Mouse (Mus musculus) T-helper 1 cell (primary cell): ENCODE results near the gene Gm21190.
"Not testable (repeated sequence)": the region's sequence is repeated elsewhere in the genome, so short reads cannot be mapped to it uniquely, and the experiment has no call there.

Source experiments
- in situ Hi-C: fragments of 300-600 bp; cut with MboI, MseI; formaldehyde crosslinking; loops from one replicate; pipeline ENCODE4 v1.15.1; 2025; ENCODE audit warnings: high pct_unique_total_duplicates

Gene Gm21190

DNA sequence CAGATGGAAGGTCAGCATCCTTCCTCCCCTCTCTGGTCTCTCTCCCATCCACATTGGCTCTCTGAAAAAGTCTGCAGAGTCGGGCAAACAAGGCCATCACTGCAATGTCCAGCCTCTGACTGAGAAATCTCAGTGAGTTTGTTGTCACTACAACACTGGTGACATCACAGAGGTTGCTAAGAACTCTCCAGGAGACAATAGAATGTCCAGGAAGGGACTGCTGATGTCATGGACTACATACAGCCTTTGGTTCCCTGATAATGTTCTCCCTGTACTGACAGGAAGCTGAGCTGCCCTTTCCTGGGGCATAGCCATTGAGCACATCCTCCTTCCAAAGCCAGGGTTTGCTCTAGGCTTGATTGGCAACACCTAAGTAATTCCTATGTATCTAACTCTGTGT lies at the start of gene Gm21190:
Gene Gm21190, minus strand, starts transcription at position 101 of the 400 bp plus-strand sequence.
- in situ Hi-C loops = loop anchor here (5.0 kb wide), 1 partner anchor 52 kb away; the partner anchor contains the start of gene Gm21149

DNA sequence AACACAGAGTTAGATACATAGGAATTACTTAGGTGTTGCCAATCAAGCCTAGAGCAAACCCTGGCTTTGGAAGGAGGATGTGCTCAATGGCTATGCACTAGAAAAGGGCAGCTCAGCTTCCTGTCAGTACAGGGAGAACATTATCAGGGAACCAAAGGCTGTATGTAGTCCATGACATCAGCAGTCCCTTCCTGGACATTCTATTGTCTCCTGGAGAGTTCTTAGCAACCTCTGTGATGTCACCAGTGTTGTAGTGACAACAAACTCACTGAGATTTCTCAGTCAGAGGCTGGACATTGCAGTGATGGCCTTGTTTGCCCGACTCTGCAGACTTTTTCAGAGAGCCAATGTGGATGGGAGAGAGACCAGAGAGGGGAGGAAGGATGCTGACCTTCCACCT lies 48.0 kb upstream of the Gm21190 start, which contains the start of gene Gm21083:
Gene Gm21083, plus strand, starts transcription at position 301 of the 400 bp plus-strand sequence.
- in situ Hi-C loops = not testable (repeated sequence)

DNA sequence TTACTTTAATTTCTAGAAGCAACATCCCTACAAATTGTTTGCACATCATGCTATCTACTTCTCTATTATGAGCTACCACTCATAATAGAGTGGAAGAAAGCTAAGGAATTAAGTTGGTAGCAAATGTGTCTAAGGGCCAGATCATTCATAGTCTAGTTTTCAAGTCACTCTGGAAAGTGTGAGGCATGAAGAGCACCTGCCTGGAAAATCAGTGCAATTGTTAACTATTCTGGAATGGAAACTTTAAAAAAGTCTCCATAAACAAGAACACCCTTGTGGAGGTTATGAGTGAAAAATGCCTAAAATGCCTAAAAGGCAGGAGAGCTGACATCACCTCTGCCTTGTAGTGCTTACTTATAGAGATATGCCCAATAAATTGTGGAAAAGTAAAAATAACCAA lies 44.7 kb upstream of the Gm21190 start:
- in situ Hi-C loops = not testable (repeated sequence)

DNA sequence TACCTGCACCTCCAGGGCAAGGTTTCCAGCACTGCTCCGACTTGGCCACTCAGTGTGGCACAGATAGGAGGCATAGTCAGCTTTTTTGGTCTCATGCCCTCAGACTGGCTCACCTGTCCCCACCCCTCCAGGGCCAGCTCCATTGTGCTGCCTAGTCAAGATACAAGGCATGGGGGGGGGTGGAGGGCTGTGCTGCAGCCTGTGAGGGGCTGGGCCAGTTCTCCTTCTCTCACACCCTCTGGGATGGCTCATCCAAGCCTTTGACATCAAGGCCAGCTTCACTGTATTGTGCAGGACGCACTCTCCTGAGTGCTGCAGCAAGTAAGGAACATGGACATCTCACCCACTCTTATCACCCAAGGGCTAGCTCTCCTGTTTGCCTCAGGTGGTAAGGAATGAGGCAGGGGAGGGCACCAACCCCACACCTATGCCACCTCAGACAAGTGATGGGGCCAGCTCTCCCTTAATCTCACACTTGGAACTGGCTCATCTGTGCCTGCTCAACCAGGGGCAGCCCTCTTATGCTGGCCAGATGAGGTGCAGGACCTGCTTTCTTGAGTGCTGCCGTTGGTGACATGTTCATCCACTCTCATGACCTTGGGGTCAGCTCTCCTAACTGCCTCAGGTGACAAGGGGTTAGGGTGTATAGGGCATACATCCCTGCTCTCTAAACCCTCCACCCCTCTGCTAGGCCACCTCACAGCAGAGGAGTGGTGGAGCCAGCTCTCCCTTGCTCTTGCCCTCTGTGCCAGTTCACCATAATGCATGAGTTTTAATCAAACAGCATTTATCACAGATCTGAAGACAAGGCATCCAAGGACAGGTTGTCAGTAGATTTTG lies 32.6 kb upstream of the Gm21190 start:
- in situ Hi-C loops = not testable (repeated sequence)

DNA sequence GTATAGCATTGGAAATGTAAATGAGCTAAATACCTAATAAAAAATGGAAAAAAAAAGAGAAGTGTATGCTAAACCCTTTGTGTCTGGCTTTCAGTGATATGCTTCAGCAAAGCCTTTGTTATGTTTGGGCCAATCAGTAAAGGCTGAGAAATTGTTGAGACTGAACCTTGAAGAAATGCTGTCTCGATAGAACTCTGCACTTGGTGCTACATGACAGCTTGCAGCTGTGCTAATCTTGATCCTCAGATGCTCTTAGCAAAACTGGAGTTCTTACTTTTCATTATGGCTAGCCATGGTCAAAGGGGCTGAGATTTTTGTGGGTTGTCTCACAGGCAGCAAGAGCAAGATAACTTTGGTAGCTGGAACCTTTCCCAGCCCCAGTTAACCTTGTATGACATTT lies 29.6 kb upstream of the Gm21190 start:
- in situ Hi-C loops = not testable (repeated sequence)

DNA sequence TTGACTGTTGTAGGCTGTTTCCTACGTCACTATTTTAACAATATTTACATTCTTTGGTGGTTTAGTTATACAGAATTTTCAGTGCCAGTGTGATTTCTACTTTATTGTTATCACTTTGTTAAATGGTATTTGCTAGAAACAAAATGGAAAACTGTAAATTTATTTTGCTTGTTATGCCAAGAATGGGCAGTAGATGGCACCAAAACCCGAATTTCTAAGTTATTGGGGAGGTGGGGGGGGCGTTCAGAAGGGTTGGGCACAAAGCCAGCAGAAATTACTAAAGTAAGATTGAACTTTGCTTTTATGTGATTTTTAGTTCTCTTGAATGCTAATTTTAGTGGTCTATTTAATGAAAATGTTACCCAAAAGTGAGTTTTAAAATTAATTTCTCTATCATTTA lies 20.6 kb upstream of the Gm21190 start:
- in situ Hi-C loops = loop anchor here (5.0 kb wide), 1 partner anchor 507 kb away; no protein-coding TSS in a partner anchor

DNA sequence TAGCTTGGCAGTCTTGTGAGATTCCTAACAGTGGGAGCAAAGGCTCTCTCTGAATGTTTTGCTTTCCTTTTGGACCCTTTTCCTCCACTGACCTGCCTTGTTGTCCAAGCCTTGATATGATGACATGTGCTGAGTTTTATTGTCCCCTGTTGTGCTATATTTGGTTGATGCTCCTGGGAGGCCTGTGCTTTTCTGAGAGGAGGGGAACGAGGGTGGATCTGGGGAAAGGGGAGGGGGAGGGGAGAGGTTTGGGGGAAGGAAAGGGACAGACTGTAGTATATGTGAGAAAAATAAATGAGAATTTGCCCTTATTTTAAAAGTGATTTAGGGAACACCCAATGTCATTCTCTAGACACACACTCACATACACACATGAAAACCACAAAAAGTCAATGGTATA lies 20.1 kb upstream of the Gm21190 start:
- in situ Hi-C loops = not testable (repeated sequence)

DNA sequence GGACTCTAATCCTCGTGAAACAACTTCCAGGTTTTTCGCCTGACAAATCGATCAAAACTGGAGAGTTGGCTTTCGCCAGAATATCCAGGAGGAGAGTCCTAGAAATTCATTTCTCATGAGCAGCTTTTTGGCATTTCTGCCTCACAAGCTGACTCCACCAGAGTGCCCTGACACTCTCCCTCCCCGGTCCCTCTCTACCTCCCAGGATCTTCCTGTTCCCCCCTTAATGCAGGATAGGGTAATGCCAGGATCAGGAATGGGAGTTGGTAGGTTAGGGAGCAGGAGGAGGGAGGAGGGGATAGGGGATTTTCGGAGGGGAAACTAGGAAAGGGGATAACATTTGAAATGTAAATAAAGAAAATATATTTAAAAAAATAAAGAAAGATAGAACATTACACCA lies 19.6 kb upstream of the Gm21190 start:
- in situ Hi-C loops = not testable (repeated sequence)

DNA sequence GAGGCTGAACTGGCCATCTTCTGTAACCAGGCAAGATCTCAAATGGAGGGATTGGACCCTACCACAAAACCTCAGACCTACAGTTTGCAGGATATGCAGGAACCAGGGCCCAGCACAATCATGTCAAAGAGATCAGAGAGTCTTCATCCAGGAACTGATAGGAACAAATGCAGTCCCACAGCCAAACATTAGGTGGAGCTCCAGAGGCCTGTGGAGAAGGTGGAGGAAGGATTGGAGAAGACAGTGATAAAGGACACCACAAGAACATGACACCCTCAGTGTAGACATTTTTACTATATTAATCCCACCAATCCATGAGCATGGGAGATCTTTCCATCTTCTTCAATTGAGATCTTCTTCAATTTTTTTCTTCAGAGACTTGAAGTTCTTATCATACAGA lies 6.6 kb downstream of the Gm21190 start:
- in situ Hi-C loops = not testable (repeated sequence)

DNA sequence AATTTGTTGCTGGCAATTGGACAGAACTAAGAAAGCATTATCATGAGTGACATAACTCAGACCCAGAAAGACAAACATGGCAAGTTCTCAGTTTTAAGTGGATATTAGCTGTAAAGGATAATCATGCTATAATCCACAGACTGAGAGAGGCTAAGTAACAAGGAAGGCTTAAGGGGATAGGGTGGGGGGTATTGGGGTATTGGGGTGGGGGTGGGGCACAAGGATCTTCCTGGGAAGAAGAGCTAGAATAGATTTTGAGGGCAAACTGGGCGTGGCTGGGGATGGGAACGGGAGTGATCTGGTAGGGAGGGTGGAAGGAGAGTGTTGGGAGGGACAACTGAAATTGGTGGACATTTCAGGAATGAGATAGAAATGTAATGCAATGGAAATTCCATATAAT lies 7.0 kb downstream of the Gm21190 start:
- in situ Hi-C loops = not testable (repeated sequence)

DNA sequence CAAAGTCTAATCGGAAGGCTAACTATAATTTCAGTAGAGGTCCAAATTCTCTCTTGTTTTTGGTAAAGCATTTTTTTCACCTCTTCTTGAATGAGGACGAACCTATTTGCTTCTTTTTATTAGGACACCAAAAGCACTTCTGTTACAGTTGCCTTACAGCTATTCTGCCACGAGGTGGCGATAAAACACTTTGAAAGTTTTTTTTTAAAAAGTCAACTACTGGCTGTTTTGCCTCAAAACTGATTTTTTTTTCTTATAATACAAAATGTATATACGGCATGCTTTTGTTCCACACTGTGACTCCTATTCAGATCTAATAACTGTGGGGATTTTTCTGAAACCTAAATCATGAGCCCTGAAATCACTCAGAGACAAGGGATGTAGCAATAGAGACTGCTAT lies 8.6 kb downstream of the Gm21190 start:
- in situ Hi-C loops = not testable (repeated sequence)

DNA sequence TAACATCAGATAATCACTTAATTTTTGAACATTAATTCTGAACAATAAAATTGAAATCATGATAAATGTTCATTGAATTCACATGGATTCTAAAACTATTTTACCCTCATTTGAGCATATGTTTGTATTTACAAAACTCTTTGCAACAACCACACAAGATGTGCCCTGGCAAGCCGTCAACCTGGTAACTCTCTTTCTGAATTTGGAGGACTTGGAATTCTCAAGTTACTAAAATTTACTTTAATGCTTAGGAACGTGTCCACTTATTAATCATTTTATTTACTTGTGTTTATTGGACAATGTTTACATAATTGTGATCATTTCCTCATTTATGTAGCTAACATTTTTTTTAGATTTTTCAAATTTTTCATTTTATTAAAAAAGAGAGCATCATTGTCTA lies 11.9 kb downstream of the Gm21190 start:
- in situ Hi-C loops = not testable (repeated sequence)

DNA sequence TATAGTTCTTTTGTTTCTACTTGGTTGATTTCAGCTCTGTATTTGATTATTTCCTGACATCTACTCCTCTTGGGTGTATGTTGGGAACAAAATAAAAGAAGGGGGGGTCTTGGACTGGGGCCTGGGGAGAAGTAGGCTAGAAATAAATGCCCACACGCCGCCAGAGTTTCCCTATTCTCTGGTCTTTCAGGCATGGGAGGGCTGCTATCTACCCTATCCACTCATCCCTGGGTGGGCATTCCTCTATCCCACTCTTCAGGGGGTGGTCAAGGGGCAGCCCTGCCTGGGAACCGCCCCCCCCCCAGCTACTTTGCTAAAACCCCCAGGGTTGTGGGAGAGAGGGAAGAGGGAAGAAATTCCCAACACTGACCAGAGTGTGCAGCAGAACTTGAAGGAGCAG lies 16.8 kb downstream of the Gm21190 start:
- in situ Hi-C loops = loop anchor here (5.0 kb wide), 4 partner anchors 50 to 555 kb away; no protein-coding TSS in a partner anchor

DNA sequence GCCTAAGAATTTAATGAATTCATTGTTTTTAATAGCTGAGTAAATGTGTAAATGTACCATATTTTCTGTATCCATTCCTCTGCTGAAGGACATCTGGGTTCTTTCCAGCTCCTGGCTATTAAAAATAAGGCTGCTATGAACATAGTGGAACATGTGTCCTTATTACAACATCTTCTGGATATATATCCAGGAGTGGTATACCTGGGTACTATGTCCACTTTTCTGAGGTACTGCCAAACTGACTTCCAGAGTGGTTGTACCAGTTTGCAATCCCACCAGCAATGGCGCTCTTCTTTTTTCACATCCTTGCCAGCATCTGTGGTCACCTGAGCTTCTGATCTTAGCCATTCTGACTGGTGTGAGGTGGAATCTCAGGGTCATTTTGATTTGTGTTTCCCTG lies 19.1 kb downstream of the Gm21190 start:
- in situ Hi-C loops = loop anchor here (5.0 kb wide), 4 partner anchors 48 to 553 kb away; no protein-coding TSS in a partner anchor

DNA sequence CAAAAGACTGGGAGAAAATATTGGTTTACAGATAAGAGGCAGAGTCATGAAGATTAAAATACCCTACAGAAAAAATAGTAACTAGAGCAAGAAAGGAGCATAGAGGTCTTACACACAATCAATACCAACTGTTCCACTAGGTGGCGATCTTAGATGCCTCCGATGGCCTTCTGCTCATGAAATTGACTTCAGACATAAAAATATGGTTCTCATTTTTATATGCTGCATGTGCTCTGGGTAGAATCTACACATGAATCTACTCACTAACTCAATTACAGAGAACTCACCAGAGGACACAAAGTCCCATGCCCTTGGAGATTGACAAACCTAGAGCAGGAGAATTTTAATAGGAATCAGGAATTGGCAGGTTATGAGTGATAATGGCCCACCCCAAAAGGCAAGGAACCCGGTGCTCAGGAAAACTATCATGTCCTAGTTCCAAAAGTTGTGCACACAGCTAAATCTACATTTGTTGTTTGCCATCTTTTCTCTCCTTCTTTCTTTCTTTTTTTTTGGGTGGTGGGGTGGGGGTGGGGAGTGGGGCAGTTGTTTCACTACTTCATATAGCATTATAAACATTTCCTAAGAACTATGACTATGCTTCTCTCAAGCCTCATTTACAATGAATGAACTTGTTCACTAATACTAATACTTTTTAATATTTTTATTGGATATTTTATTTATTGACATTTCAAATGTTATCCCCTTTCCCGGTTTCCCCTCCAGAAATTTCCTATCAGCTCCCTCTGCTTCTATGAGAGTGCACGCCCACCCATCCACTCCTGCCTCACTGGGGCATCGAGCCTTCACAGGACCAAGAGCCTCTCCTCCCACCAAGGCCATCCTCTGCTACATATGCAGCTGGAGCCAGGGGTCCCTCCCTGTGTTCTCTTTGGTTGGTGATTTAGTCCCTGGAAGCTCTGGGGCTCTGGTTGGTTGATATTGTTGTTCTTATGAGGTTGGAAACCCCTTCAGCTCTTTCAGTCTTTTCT lies 20.3 kb downstream of the Gm21190 start:
- in situ Hi-C loops = not testable (repeated sequence)

DNA sequence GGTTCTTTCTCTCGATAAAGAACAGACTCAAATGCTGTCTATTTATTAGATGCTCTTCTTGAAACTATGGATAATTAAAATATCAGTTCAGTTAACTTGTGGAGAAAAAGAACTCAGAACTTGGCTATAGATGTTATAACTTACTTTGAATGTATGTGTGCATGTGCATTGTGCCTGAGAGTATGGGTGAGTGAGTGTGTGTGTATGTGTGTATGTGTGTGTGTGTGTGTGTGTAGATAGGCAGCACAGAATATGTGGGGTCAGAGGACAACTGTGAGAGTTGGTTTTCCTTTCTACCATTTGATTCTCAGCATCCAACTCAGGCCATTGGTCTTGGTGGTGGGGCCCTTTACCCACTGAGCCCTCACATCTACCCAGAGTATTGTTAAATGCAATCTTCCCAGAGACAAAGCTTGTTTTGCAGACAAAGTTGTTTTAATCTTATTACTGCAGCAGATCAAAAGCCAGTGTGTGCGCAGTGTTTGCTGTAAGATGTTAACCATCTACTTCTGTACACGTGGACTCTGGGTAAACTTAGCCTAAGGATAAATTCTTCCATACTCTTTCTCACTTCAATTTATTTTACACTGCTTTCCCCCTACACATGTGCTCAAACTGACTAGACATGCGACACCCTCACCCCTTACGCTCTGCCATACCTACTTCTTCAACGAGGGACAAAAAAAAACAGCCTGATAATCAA lies 21.1 kb downstream of the Gm21190 start:
- in situ Hi-C loops = not testable (repeated sequence)

DNA sequence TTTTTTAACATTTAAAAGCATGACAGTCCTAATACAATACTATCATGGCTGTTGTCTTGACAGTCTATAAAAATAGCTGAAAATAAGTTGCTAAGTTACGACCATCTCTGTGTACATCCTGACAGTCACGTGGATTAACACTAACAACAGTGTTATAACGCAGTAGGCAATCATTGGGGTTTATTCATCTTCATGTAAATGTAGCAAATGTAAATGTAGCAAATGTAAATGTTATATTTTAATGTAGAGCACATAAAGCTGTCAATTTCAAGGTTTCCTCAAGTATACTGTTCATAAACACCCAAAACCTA lies 21.8 kb downstream of the Gm21190 start:
- in situ Hi-C loops = no loop called here

DNA sequence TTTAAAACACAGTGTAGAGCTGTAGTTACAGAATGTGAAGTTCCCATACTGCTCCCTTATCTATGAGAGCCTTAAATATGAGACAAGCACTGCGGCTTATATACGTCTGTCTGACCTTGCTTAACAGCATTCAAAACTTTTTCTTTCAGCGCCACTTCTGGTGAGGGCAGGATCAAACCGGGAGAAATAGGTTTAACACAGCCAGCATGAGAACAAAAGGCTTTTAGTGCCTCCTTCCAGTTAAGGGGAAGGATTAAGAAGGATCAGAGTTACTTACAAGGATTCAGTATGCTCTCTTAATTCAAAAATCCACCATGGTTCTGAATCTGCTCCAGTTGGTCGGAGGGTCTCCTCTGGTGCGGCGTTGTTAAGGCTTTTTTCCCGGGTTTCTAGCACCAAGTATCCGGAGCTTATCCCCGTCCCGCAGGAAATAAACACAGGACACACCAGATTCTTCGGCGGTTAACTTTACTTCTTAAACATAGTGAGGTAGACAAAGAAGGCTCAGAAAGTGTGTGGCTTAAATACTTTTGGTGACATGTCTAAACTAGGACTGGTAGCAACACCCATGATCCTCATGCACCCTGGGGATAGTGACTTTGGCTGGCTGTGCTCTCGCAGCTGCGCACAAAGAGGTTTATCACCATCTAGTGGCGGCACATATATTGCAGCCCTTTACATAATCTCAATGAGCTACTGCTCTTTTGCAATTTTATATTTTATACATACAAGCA lies 22.3 kb downstream of the Gm21190 start:
- in situ Hi-C loops = no loop called here

DNA sequence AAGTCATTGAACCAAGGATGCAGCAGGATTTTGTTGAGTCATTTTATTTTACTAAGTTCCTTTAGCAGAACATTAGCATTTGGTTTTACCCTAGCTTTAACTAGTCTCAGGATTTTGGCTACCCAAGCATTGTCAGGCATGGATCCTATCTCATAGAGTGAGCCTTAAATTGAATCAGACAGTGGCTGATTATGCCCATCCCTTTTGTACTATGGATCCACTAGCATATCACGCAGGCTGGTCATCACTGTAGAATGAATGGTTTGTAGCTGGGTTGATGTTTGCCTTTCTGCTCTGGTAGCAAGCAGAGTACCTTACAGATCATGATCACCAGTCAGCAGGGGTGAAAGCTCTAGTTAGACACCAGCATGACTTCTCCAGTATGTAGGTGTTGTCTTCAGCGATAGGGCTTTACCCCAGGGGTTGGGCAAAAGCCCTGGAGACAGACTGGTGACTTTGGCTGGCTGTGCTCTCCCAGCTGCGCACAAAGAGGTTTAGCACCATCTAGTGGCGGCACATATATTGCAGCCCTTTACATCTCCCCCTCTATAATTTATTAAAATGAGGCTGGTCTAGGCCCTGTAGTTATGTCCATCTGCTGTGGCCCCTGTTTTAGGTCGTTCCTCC lies 30.1 kb downstream of the Gm21190 start:
- in situ Hi-C loops = not testable (repeated sequence)

DNA sequence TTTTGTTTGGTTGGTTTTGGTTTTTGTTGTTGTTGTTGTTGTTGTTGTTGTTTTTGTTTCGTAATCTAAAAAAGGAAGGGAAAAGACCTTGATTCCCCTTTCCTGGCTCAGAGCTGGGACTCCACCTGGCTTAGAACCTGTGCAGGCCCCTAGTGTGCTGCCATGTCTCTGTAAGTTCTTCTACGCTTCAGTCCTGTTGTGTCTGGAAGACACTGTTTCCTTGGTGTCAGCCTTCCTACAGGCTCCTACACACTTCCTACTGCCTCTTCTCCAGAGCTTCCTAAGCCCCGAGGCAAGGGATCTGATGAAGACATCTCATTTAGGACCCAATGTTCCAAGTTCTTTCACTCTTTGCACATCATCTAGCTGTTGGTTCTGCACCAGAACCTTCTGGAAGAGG lies 30.7 kb downstream of the Gm21190 start:
- in situ Hi-C loops = not testable (repeated sequence)
